Mouse (Mus musculus) megakaryocyte progenitor cell, adult 5-6 weeks (primary cell): Measurements from ENCODE around the gene Lipa. TPM values are rescaled to one million over a fixed set of nuclear protein-coding genes. Genes with fewer than 3 reads are reported as not detected.
A peak's percentile ranks its signal among the peaks of the same experiment; 100 is the strongest.

ENCODE experiments used
- ATAC-seq: replicated peaks from 2 replicates; pipeline ENCODE4 v1.8.0; 2016; ENCODE audit warnings: mild to moderate bottlenecking, moderate TSS enrichment, inconsistent platforms; ENCODE audit not compliant: poor library complexity
- total RNA-seq, 2 experiments: library from RNA; stranded (forward) in 1 of 2; stranded (reverse) in 1 of 2; fragments of 157-497, 149-512 nt in 1 of 2; fragments of 200-1000 nt in 1 of 2; gene quantifications; 2 replicates each; pipeline versions ENCODE4 v1.2.3 to v1.2.4; 2015 to 2017

Gene Lipa
- total RNA-seq, 2 experiments from 2014 or later: 30.9 to 60.4 TPM

GRCm38 (mm10) chr19:34523106-34523725, 4.1 kb downstream of the Lipa start:
- no peak for ATAC-seq

DNA sequence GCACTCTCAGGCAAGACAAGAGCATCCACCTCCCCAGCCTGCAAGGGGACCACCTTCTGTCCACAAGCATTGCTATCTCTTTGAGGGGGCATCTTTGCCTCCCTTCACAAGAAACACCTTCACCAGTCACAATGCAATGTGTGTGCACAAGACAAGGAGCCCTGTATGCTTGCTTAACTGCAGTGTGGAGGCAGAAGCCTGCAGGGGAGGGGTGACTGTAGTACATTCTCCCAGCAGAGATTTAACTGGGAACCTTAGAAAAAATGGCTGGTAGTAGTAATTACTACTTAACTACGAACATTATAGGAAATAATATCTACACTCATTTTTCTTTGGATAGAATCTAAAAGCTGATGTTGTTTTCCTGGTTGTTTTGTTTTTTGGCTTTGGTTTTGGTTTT, 5.3 kb downstream of the Lipa start:
- no peak for ATAC-seq

DNA sequence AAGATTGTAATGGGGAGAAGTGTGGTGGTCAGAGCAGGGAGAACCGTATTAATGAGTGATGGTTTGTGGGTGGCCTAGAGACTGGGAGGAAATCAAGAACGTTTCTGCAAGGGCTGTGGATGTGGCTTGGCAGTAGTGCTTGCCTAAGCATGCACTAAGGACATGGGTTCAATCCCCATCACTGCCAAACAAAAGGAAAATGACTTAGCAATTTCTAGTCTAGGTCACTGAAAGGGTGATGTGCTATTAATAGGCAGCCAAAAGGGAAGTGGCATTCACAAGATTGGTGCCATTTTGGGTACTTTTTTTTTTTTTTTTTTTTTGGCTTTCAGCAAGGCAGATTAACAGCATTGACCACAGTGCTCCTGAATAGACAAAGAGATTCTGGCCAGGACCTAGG, 5.9 kb downstream of the Lipa start:
- ATAC-seq: peak; percentile 61

GRCm38 (mm10) chr19:34520051-34520450, 7.2 kb downstream of the Lipa start:
- ATAC-seq: no peak

DNA sequence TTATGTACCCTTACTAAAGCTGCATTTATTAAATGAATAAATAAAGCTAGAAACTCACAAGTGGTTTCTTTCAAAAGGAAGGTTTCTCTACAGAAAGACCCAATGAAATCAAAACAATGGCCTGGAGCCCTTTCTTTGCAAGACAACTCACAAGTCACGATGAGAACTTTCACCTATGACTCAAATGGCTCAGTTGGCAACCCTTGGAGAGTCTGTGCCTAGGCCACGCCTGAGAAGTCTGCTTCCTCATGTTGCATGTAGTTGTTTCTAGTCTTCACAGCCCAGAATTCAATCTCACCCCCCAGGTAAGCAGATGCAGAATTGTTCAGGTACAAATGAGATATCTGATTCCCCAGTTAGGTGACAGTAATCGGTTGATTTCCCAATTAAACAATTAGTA, 7.6 kb downstream of the Lipa start:
- no peak for ATAC-seq

- no peak for ATAC-seq
Observed at GRCm38 (mm10) chr19:34518786-34519185, 8.5 kb downstream of the Lipa start.

DNA sequence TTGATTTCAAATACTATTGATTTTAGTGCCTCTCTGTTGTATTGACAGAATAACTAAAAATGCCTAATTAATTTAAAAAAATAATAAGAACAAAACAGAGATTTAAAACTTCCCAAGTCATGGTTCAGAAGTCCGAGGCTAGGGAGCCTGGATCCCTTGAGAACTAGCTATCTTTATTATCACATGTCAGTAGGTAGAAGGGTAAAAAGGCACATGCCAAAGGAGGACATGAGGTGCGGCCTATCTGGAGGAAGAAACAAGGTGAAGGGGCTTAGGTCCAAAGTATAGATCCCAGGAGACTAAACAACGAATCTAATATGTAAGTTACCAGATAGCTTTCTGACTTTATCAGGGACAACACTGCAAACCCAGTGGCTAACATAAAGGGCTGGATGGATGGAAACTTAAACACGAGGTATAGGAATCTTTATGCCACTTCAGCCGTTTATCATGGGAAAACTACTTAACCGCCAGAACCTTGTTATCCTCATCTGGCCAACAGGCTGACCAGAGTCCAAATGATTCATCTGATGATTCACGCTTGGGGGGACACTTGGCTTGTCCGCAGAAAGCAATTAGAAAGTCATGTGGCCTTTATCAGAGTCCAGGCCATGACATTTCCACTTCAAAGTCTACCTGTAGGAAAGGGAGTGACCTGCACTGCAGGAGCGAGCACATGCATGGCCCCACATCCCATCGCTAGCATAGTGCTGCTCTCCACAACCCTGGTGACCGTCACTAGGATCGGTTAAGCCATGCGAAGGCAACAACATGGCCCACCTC, 9.3 kb downstream of the Lipa start:
- ATAC-seq: no peak

- no peak for ATAC-seq
Observed at GRCm38 (mm10) chr19:34517197-34517596, 10.1 kb downstream of the Lipa start.

DNA sequence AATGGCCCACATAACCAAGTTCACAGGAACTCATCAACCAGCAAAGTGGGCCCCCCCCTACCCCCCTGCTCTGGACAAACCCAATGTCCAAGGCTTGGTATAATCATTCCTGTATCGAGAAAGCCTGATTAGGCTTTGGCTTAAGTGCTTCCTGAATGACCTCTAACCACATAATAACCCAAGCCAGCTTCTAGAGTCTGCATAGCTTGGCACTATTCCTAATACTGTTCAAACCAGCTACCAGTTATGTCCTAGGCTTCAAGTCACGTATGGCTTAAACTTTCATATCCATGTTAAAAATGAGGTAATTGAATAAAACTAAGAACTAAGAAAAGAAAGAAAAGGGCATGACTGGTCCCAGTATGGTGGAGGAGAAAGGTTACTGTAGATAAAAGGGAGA, 10.9 kb downstream of the Lipa start:
- no peak for ATAC-seq

DNA sequence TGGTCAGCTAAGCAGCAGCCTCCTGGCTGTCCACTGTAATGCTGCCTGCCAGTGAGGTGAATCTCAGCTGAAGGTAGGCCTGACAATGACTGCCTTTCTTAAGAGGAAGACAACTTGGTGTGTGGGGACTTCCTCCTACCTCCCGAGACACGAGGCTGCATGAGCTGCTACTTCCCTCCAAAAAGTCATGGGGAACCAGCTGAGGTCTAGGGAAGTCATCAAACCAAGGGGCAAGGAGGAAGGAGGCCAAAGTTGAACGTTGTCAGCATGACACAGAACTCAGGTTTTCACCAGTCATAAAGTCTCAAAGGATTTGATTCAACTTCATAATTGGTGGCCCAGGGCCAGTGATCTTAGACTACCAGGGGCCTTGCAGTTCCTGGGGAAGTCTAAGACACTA, 11.6 kb downstream of the Lipa start:
- peak; percentile 82 for ATAC-seq

GRCm38 (mm10) chr19:34511528-34511927, 15.7 kb downstream of the Lipa start:
- no peak for ATAC-seq

GRCm38 (mm10) chr19:34510717-34511116, 16.6 kb downstream of the Lipa start:
- ATAC-seq: no peak

DNA sequence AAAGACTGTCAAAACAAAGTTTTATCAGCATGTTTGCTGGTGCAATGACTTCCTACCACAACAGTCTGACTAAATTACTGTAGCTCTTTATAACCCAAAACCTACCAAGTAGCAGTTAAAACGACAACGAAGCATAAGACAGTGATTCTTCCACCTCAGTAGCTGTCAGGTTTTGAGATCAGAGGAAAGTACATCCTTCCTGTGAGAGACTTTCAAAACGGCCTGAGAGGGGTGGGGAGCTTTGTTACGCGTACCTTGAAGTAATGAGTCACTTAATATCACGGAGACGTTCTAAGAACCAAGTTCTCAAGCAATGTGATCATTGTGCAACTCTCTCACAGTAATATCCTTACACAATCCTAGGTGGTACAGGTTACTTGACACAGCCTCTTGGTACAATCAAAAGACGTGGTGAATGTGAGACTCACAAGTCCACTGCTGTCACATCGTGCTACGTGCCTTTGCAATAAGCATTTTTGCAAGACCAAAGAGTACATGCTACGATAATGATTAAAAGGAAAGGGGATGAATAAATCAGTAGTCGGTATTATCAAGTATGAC, 22.0 kb downstream of the Lipa start:
- no peak for ATAC-seq

DNA sequence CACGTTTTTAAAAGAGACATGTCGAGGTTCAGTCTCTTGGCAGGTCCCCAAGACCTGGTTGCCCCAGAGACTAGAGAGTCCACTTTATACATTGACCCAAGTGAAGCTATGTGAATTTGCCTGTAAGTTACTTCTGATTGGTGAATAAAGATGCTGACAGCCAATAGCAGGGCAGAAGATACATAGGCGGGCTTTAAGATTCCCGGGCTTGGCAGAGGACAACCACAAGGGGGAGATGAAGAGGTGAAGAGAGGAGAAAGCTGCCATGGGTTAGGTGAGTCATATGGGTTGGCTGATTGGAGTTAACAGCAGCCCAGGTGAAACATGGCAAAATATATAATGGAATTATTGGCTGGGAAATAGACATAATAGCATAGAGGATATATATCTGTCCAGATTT, 26.5 kb downstream of the Lipa start:
- ATAC-seq: peak; percentile 100

- no peak for ATAC-seq
Observed at GRCm38 (mm10) chr19:34496353-34496752, 30.9 kb downstream of the Lipa start.

DNA sequence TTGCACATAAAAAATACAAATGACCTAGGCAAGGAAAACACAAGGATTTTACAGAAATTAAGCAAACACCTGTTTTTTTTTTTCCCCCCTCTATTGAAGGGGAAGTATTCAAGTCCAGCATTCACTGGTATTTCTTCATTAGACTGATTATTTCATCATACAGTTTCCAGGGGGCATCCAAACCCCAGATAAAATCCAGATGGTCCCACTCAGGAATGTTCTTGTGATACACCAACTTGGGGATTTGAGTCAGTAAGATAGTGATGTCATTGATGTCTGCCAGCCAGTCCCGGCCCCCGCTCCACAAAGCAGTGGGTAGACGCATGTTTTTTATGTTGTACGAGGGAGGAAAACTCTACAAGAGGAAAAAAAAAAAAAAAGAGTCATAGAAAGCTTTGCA, 33.4 kb downstream of the Lipa start:
- no peak for ATAC-seq

DNA sequence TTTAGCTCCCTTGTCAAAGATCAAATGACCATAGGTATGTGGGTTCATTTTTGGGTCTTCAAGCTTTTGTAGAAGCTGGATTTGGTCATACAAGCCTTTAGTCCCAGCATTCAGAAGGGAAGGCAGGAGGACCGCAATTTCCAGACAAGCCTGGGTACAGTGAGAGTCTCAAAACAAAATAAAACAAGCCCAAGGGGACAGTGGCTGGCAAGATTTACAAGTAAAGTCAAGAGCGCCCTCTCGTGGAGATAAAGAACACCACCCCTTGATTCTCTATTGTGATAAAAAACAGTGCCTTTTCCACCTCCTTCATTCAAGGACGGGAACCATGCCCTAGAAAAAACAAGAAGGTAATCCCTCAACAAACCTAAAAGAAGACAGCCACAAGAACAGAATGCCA, 43.7 kb downstream of the Lipa start:
- ATAC-seq: peak; percentile 66

DNA sequence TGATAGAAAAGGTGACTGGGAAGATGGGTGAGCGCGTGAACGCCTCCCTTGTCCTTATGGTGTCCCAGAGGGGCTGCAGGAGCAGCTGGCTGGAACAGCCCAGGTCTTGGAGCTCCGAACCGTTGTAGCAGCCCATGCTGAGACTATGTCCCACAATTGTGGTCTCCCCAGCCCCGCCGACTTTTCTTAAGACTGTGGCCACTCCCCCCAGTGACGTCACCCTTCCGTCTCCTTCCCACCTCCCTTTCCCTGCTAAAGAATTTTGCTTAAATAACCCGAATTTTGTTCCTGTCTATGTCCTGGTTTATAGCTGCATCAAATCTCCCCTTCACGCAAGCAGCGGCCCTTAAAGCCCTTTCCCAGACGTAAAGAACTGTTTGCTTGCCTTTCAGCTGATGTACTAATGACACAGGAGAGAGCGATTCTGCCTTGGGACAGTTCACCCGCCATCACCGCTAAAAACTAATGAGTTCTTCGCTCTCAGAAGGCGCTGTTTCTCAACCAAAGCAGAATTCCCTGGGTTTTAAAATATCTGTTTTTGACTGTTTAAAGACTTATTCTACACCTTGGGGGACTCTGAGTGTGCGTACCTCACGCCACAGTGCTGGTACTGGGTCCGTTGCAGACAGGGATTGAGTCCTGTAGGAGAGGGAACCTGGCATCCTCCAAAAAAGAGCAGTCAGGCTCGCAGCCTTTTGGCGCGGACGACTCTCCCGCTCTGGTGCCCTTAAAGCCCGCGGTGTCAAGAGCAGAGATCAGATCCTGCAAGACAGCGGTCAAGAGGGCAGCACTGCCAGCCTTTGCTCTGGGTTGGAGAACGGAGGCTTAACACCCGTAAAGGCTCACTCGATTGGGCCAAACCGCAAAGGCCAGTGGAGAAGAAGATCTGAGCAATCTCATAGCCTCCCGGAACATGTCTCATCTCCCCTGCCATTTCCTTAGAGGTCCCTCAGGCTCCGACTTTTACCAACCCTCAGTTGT, 52.0 kb downstream of the Lipa start, which contains the start of gene Ch25h:
TSS of gene Ch25h (minus strand) at position 174 of the 981 bp plus-strand sequence.
- peak; percentile 26; the same call in 1 of the 2 replicates for ATAC-seq

GRCm38 (mm10) chr19:34474228-34474990, 52.9 kb downstream of the Lipa start:
- peak; percentile 63 for ATAC-seq

DNA sequence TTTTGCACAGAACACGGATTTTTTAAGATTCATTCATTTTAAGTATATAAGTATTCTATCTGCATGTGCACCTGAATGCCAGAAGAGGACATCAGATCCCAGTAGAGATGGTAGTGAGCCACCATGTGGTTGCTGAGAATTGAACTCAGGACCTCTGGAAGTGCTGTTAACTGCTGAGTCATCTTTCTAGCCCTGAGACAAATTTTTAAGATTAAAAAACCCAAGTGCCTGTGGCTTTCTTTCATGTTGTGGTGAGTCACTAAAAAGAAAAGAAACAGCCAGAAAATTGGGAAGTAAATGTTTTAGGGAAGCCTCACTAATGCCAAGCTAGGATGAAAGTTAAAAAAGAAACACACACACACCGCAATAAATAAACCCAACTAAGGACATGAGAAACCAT, 55.6 kb downstream of the Lipa start:
- peak; percentile 30; the same call in 1 of the 2 replicates for ATAC-seq
